Mouse (Mus musculus): Measurements from ENCODE around the gene Rcan1. TPM values are rescaled to one million over a fixed set of nuclear protein-coding genes. Genes with fewer than 3 reads are reported as not detected.

Gene Rcan1
- polyA plus RNA-seq, 1 experiment = 35.8 TPM

DNA sequence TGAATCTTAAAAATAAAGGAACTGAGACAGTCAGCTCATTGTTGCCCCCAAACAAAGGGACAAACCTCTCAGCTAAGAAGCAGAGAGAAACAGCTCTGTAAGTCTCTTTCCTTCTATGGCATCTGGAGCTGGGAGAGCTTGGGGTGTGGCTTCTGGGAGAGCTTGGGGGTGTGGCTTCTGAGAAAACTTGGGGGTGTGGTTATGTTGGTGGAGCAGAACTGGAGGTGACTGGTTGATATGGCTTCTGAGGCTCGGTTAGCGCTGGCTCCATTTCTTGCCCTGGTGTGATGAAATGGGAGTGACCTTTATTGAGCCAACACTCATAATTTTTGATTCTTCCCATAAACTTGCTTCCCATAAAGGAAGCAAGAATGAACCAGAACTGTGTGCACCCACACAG lies 101.4 kb downstream of the Rcan1 start:
- no peak overlapping the region for H3K27ac ChIP-seq (ENCODE audit: insufficient read depth, low read length)
- WGBS = 90% methylated on average over 2 of the region's 2 CpGs
- H3K4me1 ChIP-seq (ENCODE audit: control insufficient read depth, insufficient read depth, low read length) = peaks cover 15% of the 10 kb centered on the region
- DNase-seq = no peak
- H3K27me3 ChIP-seq (ENCODE audit: control insufficient read depth, insufficient read depth, low read length) = no peaks in the 10 kb centered on the region
- no peak for TF ChIP-seq POLR2A (IDR thresholded peaks at IDR 0.05; ENCODE audit: borderline replicate concordance, insufficient read depth, low read length)
- TF ChIP-seq CTCF (IDR thresholded peaks at IDR 0.05; ENCODE audit: borderline replicate concordance, insufficient read depth, low read depth, low read length) = no peak
- H3K4me3 ChIP-seq (replicated peaks; ENCODE audit: insufficient read depth, low read depth, low read length) = no peak overlapping the region

DNA sequence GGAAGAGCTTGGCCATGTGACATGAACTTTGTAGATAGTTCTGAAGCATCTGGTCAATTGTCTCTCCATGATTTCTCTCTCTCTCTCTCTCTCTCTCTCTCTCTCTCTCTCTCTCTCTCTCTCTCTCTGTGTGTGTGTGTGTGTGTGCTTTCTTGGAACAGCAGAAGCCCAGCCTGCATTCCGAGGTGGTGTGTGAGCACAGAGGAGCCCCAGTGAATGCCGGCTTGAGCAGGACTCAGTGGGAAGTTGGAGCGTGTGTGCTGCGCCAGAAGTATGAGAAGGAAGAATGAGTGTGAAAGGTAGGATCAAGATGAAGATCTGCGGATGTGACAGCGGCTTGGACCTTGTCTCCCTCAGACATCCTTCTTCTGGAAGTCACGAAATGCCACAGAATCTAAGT lies 105.2 kb downstream of the Rcan1 start:
- DNase-seq = no peak
- Histone ChIP-seq H3K4me3 (replicated peaks; ENCODE audit: insufficient read depth, low read depth, low read length) (no peak overlapping the region), H3K27me3 (ENCODE audit: control insufficient read depth, insufficient read depth, low read length) (no peaks in the 10 kb centered on the region), H3K4me1 (ENCODE audit: control insufficient read depth, insufficient read depth, low read length) (no peaks in the 10 kb centered on the region; the same call in 1 of the 2 replicates), H3K27ac (ENCODE audit: insufficient read depth, low read length) (no peak overlapping the region)
- WGBS = 56% methylated on average over 7 of the region's 7 CpGs
- TF ChIP-seq CTCF (IDR thresholded peaks at IDR 0.05; ENCODE audit: borderline replicate concordance, insufficient read depth, low read depth, low read length) (no peak), POLR2A (IDR thresholded peaks at IDR 0.05; ENCODE audit: borderline replicate concordance, insufficient read depth, low read length) (no peak)

DNA sequence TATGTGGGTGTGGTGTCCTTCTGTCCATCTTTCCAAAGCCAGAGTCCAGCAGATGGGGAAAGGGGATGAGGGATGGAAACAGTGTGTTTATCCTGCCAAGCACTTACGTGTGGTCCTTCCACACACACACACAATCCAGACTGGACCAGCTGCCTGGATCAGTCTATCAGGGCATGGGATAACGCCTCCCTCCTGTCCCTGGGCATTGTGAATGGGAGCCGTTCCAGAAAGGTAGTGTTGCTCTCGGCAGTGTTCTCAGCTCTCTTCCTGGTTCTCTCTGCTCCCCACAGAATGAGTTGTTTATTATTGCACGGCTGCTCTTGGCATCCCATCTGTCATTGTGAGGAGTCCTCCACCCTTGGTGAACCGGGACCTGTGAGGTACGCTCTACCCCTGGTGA lies 110.0 kb downstream of the Rcan1 start:
- no peaks in the 10 kb centered on the region for H3K27me3 ChIP-seq (ENCODE audit: control insufficient read depth, insufficient read depth, low read length)
- 25% methylated on average over 7 of the region's 7 CpGs for WGBS
- DNase-seq = no peak
- H3K27ac ChIP-seq (ENCODE audit: insufficient read depth, low read length) = no peak overlapping the region
- H3K4me1 ChIP-seq (ENCODE audit: control insufficient read depth, insufficient read depth, low read length) = no peaks in the 10 kb centered on the region
- no peak overlapping the region for H3K4me3 ChIP-seq (replicated peaks; ENCODE audit: insufficient read depth, low read depth, low read length)
- TF ChIP-seq CTCF (IDR thresholded peaks at IDR 0.05; ENCODE audit: borderline replicate concordance, insufficient read depth, low read depth, low read length) = no peak
- TF ChIP-seq POLR2A (IDR thresholded peaks at IDR 0.05; ENCODE audit: borderline replicate concordance, insufficient read depth, low read length) = no peak

DNA sequence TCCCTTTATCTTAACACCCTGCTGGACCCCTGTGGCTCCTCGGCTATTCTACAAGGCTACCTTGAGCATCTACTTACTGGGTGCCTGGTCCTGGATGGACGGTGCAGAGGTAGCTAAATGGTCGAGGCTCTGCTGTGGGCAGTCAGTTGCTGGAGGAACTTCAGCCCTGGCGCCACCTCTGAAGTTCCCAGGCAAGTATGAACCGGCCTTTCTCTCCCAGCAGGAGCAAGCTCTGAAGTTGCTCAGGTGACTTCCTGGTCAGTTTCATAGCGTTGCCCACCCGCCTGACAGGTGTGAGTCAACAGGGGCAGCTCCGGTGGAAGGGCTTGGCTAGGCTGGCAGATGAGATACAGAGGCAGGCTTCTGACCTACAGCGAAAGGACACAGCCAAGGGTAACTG lies 111.4 kb downstream of the Rcan1 start, which contains the start of gene Kcne1:
Gene Kcne1 (minus strand): TSS at position 240 of the 400 bp plus-strand sequence.
- 83% methylated on average over 9 of the region's 9 CpGs for WGBS
- no peaks in the 10 kb centered on the region for H3K4me1 ChIP-seq (ENCODE audit: control insufficient read depth, insufficient read depth, low read length)
- H3K27ac ChIP-seq (ENCODE audit: insufficient read depth, low read length) = no peak within 1 kb of the TSS
- TF ChIP-seq CTCF (IDR thresholded peaks at IDR 0.05; ENCODE audit: borderline replicate concordance, insufficient read depth, low read depth, low read length) (no peak), POLR2A (IDR thresholded peaks at IDR 0.05; ENCODE audit: borderline replicate concordance, insufficient read depth, low read length) (no peak)
- DNase-seq = no peak
- H3K4me3 ChIP-seq (replicated peaks; ENCODE audit: insufficient read depth, low read depth, low read length) = no peak within 1 kb of the TSS
- no peaks in the 10 kb centered on the region for H3K27me3 ChIP-seq (ENCODE audit: control insufficient read depth, insufficient read depth, low read length)

DNA sequence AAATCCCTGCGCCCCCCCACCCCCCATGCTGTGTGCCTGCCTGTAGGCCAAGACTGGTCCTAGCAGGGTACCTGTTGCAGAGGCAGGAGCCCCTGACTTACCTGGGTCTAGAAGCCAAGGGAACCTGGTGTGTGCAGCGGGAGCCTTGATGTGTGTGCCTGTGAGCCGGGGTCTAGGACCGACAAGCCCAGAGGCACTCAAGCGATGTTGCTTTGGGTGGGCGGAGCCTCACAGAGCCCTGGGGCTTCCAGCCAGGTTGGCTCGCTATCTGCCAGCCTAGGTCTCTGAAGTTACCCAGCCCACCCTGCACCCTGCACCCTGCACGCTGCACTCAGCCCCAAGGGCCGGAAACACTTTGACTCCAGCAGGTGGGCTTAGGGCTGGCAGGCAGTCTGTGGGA lies 111.9 kb downstream of the Rcan1 start:
- TF ChIP-seq POLR2A (IDR thresholded peaks at IDR 0.05; ENCODE audit: borderline replicate concordance, insufficient read depth, low read length) = no peak
- no peak for TF ChIP-seq CTCF (IDR thresholded peaks at IDR 0.05; ENCODE audit: borderline replicate concordance, insufficient read depth, low read depth, low read length)
- no peak overlapping the region for H3K27ac ChIP-seq (ENCODE audit: insufficient read depth, low read length)
- no peaks in the 10 kb centered on the region for H3K27me3 ChIP-seq (ENCODE audit: control insufficient read depth, insufficient read depth, low read length)
- no peak for DNase-seq
- 28% methylated on average over 9 of the region's 9 CpGs for WGBS
- H3K4me1 ChIP-seq (ENCODE audit: control insufficient read depth, insufficient read depth, low read length) = no peaks in the 10 kb centered on the region
- H3K4me3 ChIP-seq (replicated peaks; ENCODE audit: insufficient read depth, low read depth, low read length) = no peak overlapping the region

DNA sequence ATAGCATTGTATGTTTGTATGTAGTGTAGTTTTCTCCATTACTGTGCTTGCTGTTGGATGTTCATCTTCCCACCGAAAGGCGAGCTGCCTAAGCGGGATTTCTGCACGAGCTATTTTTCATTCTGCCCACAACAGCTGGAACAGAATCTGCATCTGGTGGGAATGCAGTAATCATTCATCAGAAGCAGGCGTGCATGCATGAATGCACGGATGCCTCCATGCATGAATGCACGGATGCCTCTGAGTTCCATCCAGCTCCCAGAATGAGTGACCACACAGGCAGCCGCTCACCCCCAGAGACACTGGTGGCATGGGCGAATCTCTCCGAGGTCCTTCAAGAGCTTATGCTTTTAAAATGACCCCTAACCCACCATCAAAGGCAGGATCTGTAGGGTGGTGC lies 113.1 kb downstream of the Rcan1 start:
- Histone ChIP-seq H3K4me1 (ENCODE audit: control insufficient read depth, insufficient read depth, low read length) (no peaks in the 10 kb centered on the region), H3K27ac (ENCODE audit: insufficient read depth, low read length) (no peak overlapping the region), H3K27me3 (ENCODE audit: control insufficient read depth, insufficient read depth, low read length) (no peaks in the 10 kb centered on the region), H3K4me3 (replicated peaks; ENCODE audit: insufficient read depth, low read depth, low read length) (no peak overlapping the region)
- WGBS = 46% methylated on average over 10 of the region's 10 CpGs
- DNase-seq = no peak
- TF ChIP-seq POLR2A (IDR thresholded peaks at IDR 0.05; ENCODE audit: borderline replicate concordance, insufficient read depth, low read length) = no peak
- TF ChIP-seq CTCF (IDR thresholded peaks at IDR 0.05; ENCODE audit: borderline replicate concordance, insufficient read depth, low read depth, low read length) = no peak

DNA sequence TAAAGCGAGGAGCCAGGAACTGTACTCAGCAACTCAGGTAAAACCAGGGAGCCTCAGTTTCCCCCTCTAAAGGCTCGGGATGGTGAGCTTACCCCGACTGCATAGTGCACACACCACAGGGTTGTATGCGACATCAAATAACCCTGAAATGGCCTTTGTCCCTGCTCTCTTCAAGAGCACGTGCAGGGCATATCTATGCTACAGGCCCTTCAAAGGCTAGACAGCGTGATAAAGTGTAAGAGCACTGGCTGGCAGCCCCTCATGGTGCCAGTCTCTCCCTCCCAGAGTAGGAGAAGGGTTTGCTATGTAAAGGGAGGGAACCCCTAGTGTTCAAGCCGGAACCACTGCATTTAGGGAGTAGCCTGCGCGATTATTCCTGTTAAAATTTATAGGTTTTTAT lies 113.6 kb downstream of the Rcan1 start:
- H3K4me3 ChIP-seq (replicated peaks; ENCODE audit: insufficient read depth, low read depth, low read length) = no peak overlapping the region
- WGBS = 80% methylated on average over 9 of the region's 9 CpGs
- no peak for TF ChIP-seq POLR2A (IDR thresholded peaks at IDR 0.05; ENCODE audit: borderline replicate concordance, insufficient read depth, low read length)
- TF ChIP-seq CTCF (IDR thresholded peaks at IDR 0.05; ENCODE audit: borderline replicate concordance, insufficient read depth, low read depth, low read length) = no peak

DNA sequence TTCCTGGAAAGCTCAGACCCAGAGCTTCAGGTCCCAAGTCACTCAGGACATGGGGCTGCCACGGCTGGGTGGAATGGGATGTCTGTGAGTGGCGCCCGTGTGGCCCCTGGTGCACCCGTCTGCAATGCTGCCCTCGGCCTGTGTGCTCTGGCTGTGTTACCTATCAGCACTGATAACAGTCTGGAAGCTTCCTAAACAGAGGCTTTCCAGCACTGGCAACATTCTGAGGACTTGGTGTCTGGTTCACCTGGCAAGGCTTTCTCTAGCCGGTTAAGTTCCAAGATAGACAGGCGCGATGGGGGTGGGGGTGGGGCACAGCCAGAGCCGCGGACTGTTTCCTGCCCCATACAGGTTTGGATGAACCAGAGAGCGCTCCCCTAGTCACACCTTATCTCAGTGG lies 114.7 kb downstream of the Rcan1 start:
- no peak overlapping the region for H3K27ac ChIP-seq (ENCODE audit: insufficient read depth, low read length)
- H3K4me3 ChIP-seq (replicated peaks; ENCODE audit: insufficient read depth, low read depth, low read length) = no peak overlapping the region
- no peak for DNase-seq
- 51% methylated on average over 11 of the region's 11 CpGs for WGBS
- no peak for TF ChIP-seq POLR2A (IDR thresholded peaks at IDR 0.05; ENCODE audit: borderline replicate concordance, insufficient read depth, low read length)
- TF ChIP-seq CTCF (IDR thresholded peaks at IDR 0.05; ENCODE audit: borderline replicate concordance, insufficient read depth, low read depth, low read length) = no peak
- H3K4me1 ChIP-seq (ENCODE audit: control insufficient read depth, insufficient read depth, low read length) = no peaks in the 10 kb centered on the region
- H3K27me3 ChIP-seq (ENCODE audit: control insufficient read depth, insufficient read depth, low read length) = no peaks in the 10 kb centered on the region

More for the DNA sequence above, 113.6 kb downstream of the Rcan1 start:
- H3K27ac ChIP-seq (ENCODE audit: insufficient read depth, low read length) = no peak overlapping the region
- no peaks in the 10 kb centered on the region for H3K4me1 ChIP-seq (ENCODE audit: control insufficient read depth, insufficient read depth, low read length)
- DNase-seq = no peak
- no peaks in the 10 kb centered on the region for H3K27me3 ChIP-seq (ENCODE audit: control insufficient read depth, insufficient read depth, low read length)
